Mouse (Mus musculus): ENCODE results near the gene Plxna4. TPM values are rescaled to one million over a fixed set of nuclear protein-coding genes. Genes with fewer than 3 reads are reported as not detected.

Plxna4 gene
- total RNA-seq, 1 experiment, result 0.98 TPM

GRCm38 (mm10) chr6:32402560-32403235 is 185.3 kb downstream of the Plxna4 start:
- no peaks in the 10 kb centered on the region for H3K9me3 ChIP-seq (ENCODE audit: control insufficient read depth, insufficient read depth, low read depth, low read length)
- no peak overlapping the region for H3K9ac ChIP-seq (ENCODE audit: insufficient read depth, low read depth, low read length, poor library complexity, severe bottlenecking)
- no peak for TF ChIP-seq CHD2 (IDR thresholded peaks at IDR 0.05; ENCODE audit: low read depth, low read length)
- in situ Hi-C loops (cut with MboI; ENCODE audit: low sequenced_read_pairs in 2 of 2, unreplicated experiment in 2 of 2), result no loop called here
- no peak for DNase-seq (ENCODE audit: low read depth, low spot score)
- H3K36me3 ChIP-seq (ENCODE audit: control insufficient read depth, insufficient read depth, low read length, poor library complexity, severe bottlenecking), result no peaks in the 10 kb centered on the region
- H3K4me1 ChIP-seq (ENCODE audit: control insufficient read depth in 2 of 2, insufficient read depth in 2 of 2, low read length in 2 of 2, poor library complexity in 1 of 2), result no peaks in the 10 kb centered on the region
- H3K27ac ChIP-seq (ENCODE audit: insufficient read depth, low read depth, low read length, poor library complexity, severe bottlenecking), result no peak overlapping the region
- no peak overlapping the region for H3K4me3 ChIP-seq (ENCODE audit: insufficient read depth in 1 of 2, low read depth in 1 of 2, low read length in 2 of 2, poor library complexity in 1 of 2, severe bottlenecking in 1 of 2)

DNA sequence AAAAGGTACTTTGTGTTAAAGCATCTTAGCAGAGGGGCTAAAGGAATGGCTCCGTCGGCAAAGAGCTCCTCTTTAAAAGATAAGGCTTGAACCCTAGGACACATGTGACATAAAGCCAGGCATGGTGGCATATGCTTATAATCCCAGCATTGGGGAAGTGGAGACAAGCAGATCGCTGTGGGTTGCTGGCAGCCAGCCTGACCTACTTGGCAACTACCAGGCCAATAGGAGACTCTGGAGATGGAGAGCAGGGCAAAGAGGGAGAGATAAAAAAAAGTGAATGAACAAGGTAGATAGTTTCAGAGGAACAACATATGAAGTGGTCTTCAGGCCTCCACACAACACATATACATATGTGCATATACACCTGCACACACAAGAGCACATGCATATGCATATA is 189.7 kb downstream of the Plxna4 start:
- DNase-seq (ENCODE audit: low read depth, low spot score), result no peak
- Histone ChIP-seq H3K9ac (ENCODE audit: insufficient read depth, low read depth, low read length, poor library complexity, severe bottlenecking) (no peak overlapping the region), H3K9me3 (ENCODE audit: control insufficient read depth, insufficient read depth, low read depth, low read length) (no peaks in the 10 kb centered on the region), H3K4me3 (ENCODE audit: insufficient read depth in 1 of 2, low read depth in 1 of 2, low read length in 2 of 2, poor library complexity in 1 of 2, severe bottlenecking in 1 of 2) (no peak overlapping the region), H3K36me3 (ENCODE audit: control insufficient read depth, insufficient read depth, low read length, poor library complexity, severe bottlenecking) (no peaks in the 10 kb centered on the region), H3K27ac (ENCODE audit: insufficient read depth, low read depth, low read length, poor library complexity, severe bottlenecking) (no peak overlapping the region), H3K4me1 (ENCODE audit: control insufficient read depth in 2 of 2, insufficient read depth in 2 of 2, low read length in 2 of 2, poor library complexity in 1 of 2) (no peaks in the 10 kb centered on the region)
- no peak for TF ChIP-seq CHD2 (IDR thresholded peaks at IDR 0.05; ENCODE audit: low read depth, low read length)
- no peak for TF ChIP-seq HCFC1 (IDR thresholded peaks at IDR 0.05; ENCODE audit: borderline replicate concordance, insufficient read depth, low read length)
- TF ChIP-seq MAFK (IDR thresholded peaks at IDR 0.05; ENCODE audit: insufficient read depth, low read depth, low read length), result no peak
- no peak for TF ChIP-seq ZC3H11A (IDR thresholded peaks at IDR 0.05; ENCODE audit: borderline replicate concordance, low read depth, low read length)
- no peak for TF ChIP-seq ZNF384 (IDR thresholded peaks at IDR 0.05; ENCODE audit: low read depth, low read length)
- in situ Hi-C loops (cut with MboI; ENCODE audit: low sequenced_read_pairs in 2 of 2, unreplicated experiment in 2 of 2), result no loop called here

GRCm38 (mm10) chr6:32397133-32397730 is 190.8 kb downstream of the Plxna4 start:
- DNase-seq (ENCODE audit: low read depth, low spot score), result no peak

GRCm38 (mm10) chr6:32395415-32395814 is 192.6 kb downstream of the Plxna4 start:
- no peaks in the 10 kb centered on the region for H3K36me3 ChIP-seq (ENCODE audit: control insufficient read depth, insufficient read depth, low read length, poor library complexity, severe bottlenecking)
- TF ChIP-seq ZNF384 (IDR thresholded peaks at IDR 0.05; ENCODE audit: low read depth, low read length), result no peak
- TF ChIP-seq HCFC1 (IDR thresholded peaks at IDR 0.05; ENCODE audit: borderline replicate concordance, insufficient read depth, low read length), result no peak
- TF ChIP-seq MAFK (IDR thresholded peaks at IDR 0.05; ENCODE audit: insufficient read depth, low read depth, low read length), result no peak
- no peak for TF ChIP-seq ZC3H11A (IDR thresholded peaks at IDR 0.05; ENCODE audit: borderline replicate concordance, low read depth, low read length)
- no peak for TF ChIP-seq CHD2 (IDR thresholded peaks at IDR 0.05; ENCODE audit: low read depth, low read length)
- in situ Hi-C loops (cut with MboI; ENCODE audit: low sequenced_read_pairs in 2 of 2, unreplicated experiment in 2 of 2), result no loop called here
- no peak for DNase-seq (ENCODE audit: low read depth, low spot score)
- no peaks in the 10 kb centered on the region for H3K9me3 ChIP-seq (ENCODE audit: control insufficient read depth, insufficient read depth, low read depth, low read length)
- H3K9ac ChIP-seq (ENCODE audit: insufficient read depth, low read depth, low read length, poor library complexity, severe bottlenecking), result no peak overlapping the region
- H3K4me1 ChIP-seq (ENCODE audit: control insufficient read depth in 2 of 2, insufficient read depth in 2 of 2, low read length in 2 of 2, poor library complexity in 1 of 2), result no peaks in the 10 kb centered on the region
- no peak overlapping the region for H3K27ac ChIP-seq (ENCODE audit: insufficient read depth, low read depth, low read length, poor library complexity, severe bottlenecking)
- H3K4me3 ChIP-seq (ENCODE audit: insufficient read depth in 1 of 2, low read depth in 1 of 2, low read length in 2 of 2, poor library complexity in 1 of 2, severe bottlenecking in 1 of 2), result no peak overlapping the region

More at GRCm38 (mm10) chr6:32397133-32397730, 190.8 kb downstream of the Plxna4 start:
- H3K36me3 ChIP-seq (ENCODE audit: control insufficient read depth, insufficient read depth, low read length, poor library complexity, severe bottlenecking), result no peaks in the 10 kb centered on the region
- H3K9ac ChIP-seq (ENCODE audit: insufficient read depth, low read depth, low read length, poor library complexity, severe bottlenecking), result no peak overlapping the region
- TF ChIP-seq MAFK (IDR thresholded peaks at IDR 0.05; ENCODE audit: insufficient read depth, low read depth, low read length), result no peak
- no peak for TF ChIP-seq CHD2 (IDR thresholded peaks at IDR 0.05; ENCODE audit: low read depth, low read length)
- H3K4me3 ChIP-seq (ENCODE audit: insufficient read depth in 1 of 2, low read depth in 1 of 2, low read length in 2 of 2, poor library complexity in 1 of 2, severe bottlenecking in 1 of 2), result no peak overlapping the region
- no peak overlapping the region for H3K27ac ChIP-seq (ENCODE audit: insufficient read depth, low read depth, low read length, poor library complexity, severe bottlenecking)
- in situ Hi-C loops (cut with MboI; ENCODE audit: low sequenced_read_pairs in 2 of 2, unreplicated experiment in 2 of 2), result no loop called here
- H3K9me3 ChIP-seq (ENCODE audit: control insufficient read depth, insufficient read depth, low read depth, low read length), result no peaks in the 10 kb centered on the region
- no peaks in the 10 kb centered on the region for H3K4me1 ChIP-seq (ENCODE audit: control insufficient read depth in 2 of 2, insufficient read depth in 2 of 2, low read length in 2 of 2, poor library complexity in 1 of 2)

DNA sequence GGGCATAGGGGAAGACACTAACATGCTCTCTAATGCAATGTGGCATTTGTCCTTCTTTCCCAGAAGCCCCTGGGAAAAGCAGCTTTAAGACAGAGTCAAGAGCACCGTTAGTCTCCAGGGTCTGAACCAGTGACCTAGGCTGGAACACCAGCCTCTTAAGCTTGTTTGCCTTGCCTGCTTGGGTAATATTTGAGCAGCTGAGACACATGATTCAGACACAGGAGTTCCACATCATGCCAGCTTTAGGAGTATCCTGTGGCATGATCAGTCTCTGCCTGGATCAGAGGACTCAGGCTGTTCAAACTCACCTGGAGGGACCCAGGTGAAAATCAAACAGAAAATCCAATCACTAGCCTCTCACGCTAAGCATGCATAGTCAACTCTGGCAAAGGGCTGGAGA is 195.7 kb downstream of the Plxna4 start:
- Histone ChIP-seq H3K9ac (ENCODE audit: insufficient read depth, low read depth, low read length, poor library complexity, severe bottlenecking) (no peak overlapping the region), H3K36me3 (ENCODE audit: control insufficient read depth, insufficient read depth, low read length, poor library complexity, severe bottlenecking) (no peaks in the 10 kb centered on the region), H3K27ac (ENCODE audit: insufficient read depth, low read depth, low read length, poor library complexity, severe bottlenecking) (no peak overlapping the region), H3K4me3 (ENCODE audit: insufficient read depth in 1 of 2, low read depth in 1 of 2, low read length in 2 of 2, poor library complexity in 1 of 2, severe bottlenecking in 1 of 2) (no peak overlapping the region), H3K4me1 (ENCODE audit: control insufficient read depth in 2 of 2, insufficient read depth in 2 of 2, low read length in 2 of 2, poor library complexity in 1 of 2) (no peaks in the 10 kb centered on the region), H3K9me3 (ENCODE audit: control insufficient read depth, insufficient read depth, low read depth, low read length) (no peaks in the 10 kb centered on the region)
- TF ChIP-seq MAFK (IDR thresholded peaks at IDR 0.05; ENCODE audit: insufficient read depth, low read depth, low read length), result no peak
- TF ChIP-seq CHD2 (IDR thresholded peaks at IDR 0.05; ENCODE audit: low read depth, low read length), result no peak
- no peak for DNase-seq (ENCODE audit: low read depth, low spot score)
- in situ Hi-C loops (cut with MboI; ENCODE audit: low sequenced_read_pairs in 2 of 2, unreplicated experiment in 2 of 2), result no loop called here

Data from ES-E14 (cell line).